In the genomic region with DNA sequence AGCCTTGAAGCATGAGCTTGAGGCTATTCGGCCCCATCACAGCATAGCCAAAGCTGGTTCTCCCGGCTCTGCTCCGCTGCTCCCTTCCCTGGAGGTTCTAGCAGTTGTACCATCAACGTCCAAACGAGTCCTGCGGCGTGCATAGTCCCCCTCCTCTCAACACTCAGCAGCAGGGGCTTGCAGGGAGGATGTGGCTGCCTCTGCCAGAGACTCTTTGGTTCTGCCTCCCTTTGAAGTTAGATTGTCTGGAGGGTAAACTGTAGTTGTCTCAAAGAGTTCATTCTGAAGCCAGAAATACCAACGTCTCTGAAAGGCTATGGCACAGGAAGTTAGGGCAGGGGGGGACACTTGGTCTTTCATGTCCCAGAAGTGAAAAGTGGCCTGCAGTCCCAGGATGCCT, we compare ENCODE assay signal across 19 mouse cellular contexts. TPM values are rescaled to one million over a fixed set of nuclear protein-coding genes. Genes with fewer than 3 reads are reported as not detected.
DNase-seq lines count a peak whose midpoint lies in the region; ATAC-seq and TF ChIP-seq lines count a peak whose summit lies in the region.
"Had no signal": no experiment of that assay in that cellular context is flagged by ENCODE, and none has a peak within 500 bp of the region (broad histone marks: within the 10 kb centered on the region; RNA-seq: fewer than 3 reads in every experiment).

No protein-coding gene starts in this region.

- no peak for ATAC-seq in midbrain, embryonic 14.5 days (ENCODE audit: low FRiP score, low TSS enrichment)

- no peak overlapping the region for H3K4me3 ChIP-seq in spleen, adult 2 months (ENCODE audit: extremely low read depth, insufficient read depth, insufficient read length)
- H3K4me3 ChIP-seq in midbrain, embryonic 14.5 days (replicated peaks; ENCODE audit: low read depth, low read length), result no peak overlapping the region
- H3K4me3 ChIP-seq: embryonic facial prominence, embryonic 15.5 days; heart, embryonic 13.5 days had no signal

- DNase-seq in heart, adult 11 months, result peak; percentile 83
- DNase-seq in heart, postnatal 36 days, result no peak
- peak in 1 of 2 experiments; percentile 14 for DNase-seq in spleen, adult 2 months (ENCODE audit: low read depth in 1 of 2, low spot score in 2 of 2)
- no peak for DNase-seq in spleen, postnatal 36 days (ENCODE audit: low spot score in 2 of 2)
- DNase-seq in midbrain, embryonic 14.5 days, result no peak
- peak; percentile 71 to 80 for DNase-seq in thymus, postnatal 36 days
- DNase-seq in gastrocnemius, postnatal 10 days, result no peak
- no peak for DNase-seq in adrenal gland, adult 18-20 months (ENCODE audit: low spot score in 2 of 2)
- DNase-seq: B cell, adult 2 months; gastrocnemius, postnatal 36 days; kidney, adult 11 months; kidney, postnatal 36 days; layer of hippocampus, postnatal 36 days; lung, adult 18-20 months; lung, postnatal 4 days; right cerebral cortex, postnatal 25 days had no signal

- H3K9ac ChIP-seq in midbrain, embryonic 14.5 days (replicated peaks; ENCODE audit: low read length), result no peak overlapping the region
- H3K9ac ChIP-seq: embryonic facial prominence, embryonic 15.5 days; heart, embryonic 13.5 days had no signal

- H3K27me3 ChIP-seq in spleen, adult 2 months (ENCODE audit: control insufficient read depth, insufficient read depth, low read length), result 0 out of 2 replicates have a peak, but pooled peaks cover 1% of the 10 kb centered on the region
- H3K27me3 ChIP-seq in midbrain, embryonic 14.5 days (ENCODE audit: control insufficient read depth, insufficient read depth, low read length), result no peaks in the 10 kb centered on the region

- peaks cover 3% of the 10 kb centered on the region; the same call in 1 of the 2 replicates for H3K4me1 ChIP-seq in spleen, adult 2 months (ENCODE audit: control insufficient read depth, insufficient read depth, insufficient read length)
- peaks cover 15% of the 10 kb centered on the region for H3K4me1 ChIP-seq in midbrain, embryonic 14.5 days (ENCODE audit: control insufficient read depth, insufficient read depth, low read length)

- no peaks in the 10 kb centered on the region for H3K9me3 ChIP-seq in midbrain, embryonic 14.5 days (ENCODE audit: control insufficient read depth, low read length)
- H3K9me3 ChIP-seq: embryonic facial prominence, embryonic 15.5 days; heart, embryonic 13.5 days had no signal

- H3K36me3 ChIP-seq in spleen, adult 2 months (ENCODE audit: control insufficient read depth, insufficient read depth, low read length), result peaks cover 18% of the 10 kb centered on the region
- H3K36me3 ChIP-seq in midbrain, embryonic 14.5 days (ENCODE audit: control insufficient read depth, insufficient read depth, low read length), result peaks cover 41% of the 10 kb centered on the region

- intact Hi-C loops in heart, postnatal 36 days (cut with DNase I), result no loop called here

- WGBS in spleen, adult 2 months, result 36% methylated on average over 8 of the region's 8 CpGs
- 25% methylated on average over 8 of the region's 8 CpGs for WGBS in midbrain, embryonic 14.5 days

- H3K4me2 ChIP-seq in midbrain, embryonic 14.5 days (ENCODE audit: low read length), result no peak overlapping the region
- H3K4me2 ChIP-seq: embryonic facial prominence, embryonic 15.5 days; heart, embryonic 13.5 days had no signal

- peak overlapping the region; percentile 37; the same call in 1 of the 2 replicates for H3K27ac ChIP-seq in spleen, adult 2 months (ENCODE audit: insufficient read depth, low read length)
- H3K27ac ChIP-seq in midbrain, embryonic 14.5 days (replicated peaks; ENCODE audit: low read depth, low read length), result peak overlapping the region; percentile 14; the same call in 1 of the 2 replicates
- H3K27ac ChIP-seq: embryonic facial prominence, embryonic 15.5 days; heart, embryonic 13.5 days had no signal

- no peak for TF ChIP-seq POLR2A in spleen, adult 2 months (IDR thresholded peaks at IDR 0.05; ENCODE audit: low read depth, low read length)

- TF ChIP-seq CTCF in spleen, adult 2 months (IDR thresholded peaks at IDR 0.05; ENCODE audit: extremely low read depth, insufficient read depth, insufficient read length, insufficient replicate concordance), result no peak

RNA-seq across cellular contexts. Expression of gene Mc1r, which starts 2.4 kb away (rescaled TPM):
- total RNA-seq in heart, postnatal 36 days (2021), result not detected
- not detected in 2 replicates for polyA plus RNA-seq in spleen, adult 2 months (2012; rRNA removed)
- polyA plus RNA-seq in midbrain, embryonic 14.5 days (2014; fragmentation: Nextera tagmentation; extraction: Ambion mirVana), result 0.24 and 0.28 TPM in 2 replicates
- total RNA-seq in gastrocnemius, postnatal 10 days (2021), result not detected
- total RNA-seq in adrenal gland, adult 18-20 months (2021), result not detected
- total RNA-seq: common myeloid progenitor, adult 5-6 weeks; gastrocnemius, postnatal 36 days; layer of hippocampus, postnatal 36 days had no signal
- polyA plus RNA-seq: heart, embryonic 13.5 days had no signal

RNA-seq across cellular contexts. Expression of gene Tubb3, which starts 6.7 kb away (rescaled TPM):
- under 1 TPM in 1 of 2 experiments, not detected in 1; 0.72 TPM for total RNA-seq in heart, postnatal 36 days (2021)
- polyA plus RNA-seq in spleen, adult 2 months (2012; rRNA removed), result 2.7 and 3.9 TPM in 2 replicates
- polyA plus RNA-seq in midbrain, embryonic 14.5 days (2014; fragmentation: Nextera tagmentation; extraction: Ambion mirVana), result 2,028 and 2,035 TPM in 2 replicates
- 1 to 10 TPM; 1.8 to 1.9 TPM for total RNA-seq in gastrocnemius, postnatal 10 days (2021)
- 1 to 10 TPM; 2.0 to 8.2 TPM for total RNA-seq in adrenal gland, adult 18-20 months (2021)

RNA-seq across cellular contexts. Expression of gene Def8, which starts 18.8 kb away (rescaled TPM):
- 10 to 100 TPM; 51.6 to 58.1 TPM for total RNA-seq in heart, postnatal 36 days (2021)
- polyA plus RNA-seq in spleen, adult 2 months (2012; rRNA removed), result 13.5 and 14.9 TPM in 2 replicates
- 42.0 and 48.2 TPM in 2 replicates for polyA plus RNA-seq in midbrain, embryonic 14.5 days (2014; fragmentation: Nextera tagmentation; extraction: Ambion mirVana)
- total RNA-seq in gastrocnemius, postnatal 10 days (2021), result 10 to 100 TPM; 35.8 to 37.6 TPM
- 10 to 100 TPM; 22.9 to 24.4 TPM for total RNA-seq in adrenal gland, adult 18-20 months (2021)

RNA-seq across cellular contexts. Expression of gene Tcf25, which starts 31.0 kb away (rescaled TPM):
- 100 to 1,000 TPM; 121 to 130 TPM for total RNA-seq in heart, postnatal 36 days (2021)
- 137 and 149 TPM in 2 replicates for polyA plus RNA-seq in spleen, adult 2 months (2012; rRNA removed)
- 254 and 294 TPM in 2 replicates for polyA plus RNA-seq in midbrain, embryonic 14.5 days (2014; fragmentation: Nextera tagmentation; extraction: Ambion mirVana)
- total RNA-seq in gastrocnemius, postnatal 10 days (2021), result 100 to 1,000 TPM; 144 to 157 TPM
- total RNA-seq in adrenal gland, adult 18-20 months (2021), result 100 to 1,000 TPM; 218 to 255 TPM

Comparison
In these comparisons a context has a peak if more than half of its experiments do, and no peak if none do; other contexts are left out.
1. DNase-seq: peak in heart, adult 11 months (single experiment) and thymus, postnatal 36 days (2 of 2); none in heart, postnatal 36 days (0 of 2), spleen, postnatal 36 days (0 of 2), midbrain, embryonic 14.5 days (single experiment), gastrocnemius, postnatal 10 days (single experiment) and adrenal gland, adult 18-20 months (0 of 2).